Mouse (Mus musculus): ENCODE results near the gene Gm4894. TPM values are rescaled to one million over a fixed set of nuclear protein-coding genes. Genes with fewer than 3 reads are reported as not detected.

Gene Gm4894
- not detected for total RNA-seq (2023)

DNA sequence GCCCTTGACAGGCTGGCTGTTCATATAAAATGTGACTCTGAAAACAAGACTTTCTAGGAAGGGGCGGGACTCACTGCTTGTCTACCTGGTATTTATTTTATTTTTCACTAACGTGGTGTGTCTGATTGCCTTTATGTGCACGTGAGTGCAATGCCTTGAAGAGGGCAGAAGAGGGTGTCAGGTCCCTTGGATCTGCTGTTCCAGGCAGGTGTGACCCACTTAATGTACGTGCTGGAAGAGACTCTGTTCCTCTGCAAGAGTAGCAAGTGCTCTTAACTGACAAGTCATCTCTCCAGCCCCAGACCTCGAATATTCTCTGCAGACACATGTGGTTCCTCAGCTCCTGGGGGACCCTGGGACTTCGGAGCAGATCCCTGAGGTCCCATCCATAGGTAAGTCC, at the start of gene Gm4894:
TSS of gene Gm4894 (plus strand) at position 301 of the 400 bp plus-strand sequence.

Other genes starting within 250 kb of the Gm4894 start
- 46.2 TPM for gene Zw10, start 194.9 kb upstream of the Gm4894 start, total RNA-seq (2023)
- not detected for gene Tmprss5, start 169.3 kb upstream of the Gm4894 start, total RNA-seq (2023)
- gene Drd2, start 90.1 kb downstream of the Gm4894 start, total RNA-seq (2023) = not detected
- gene Ankk1, start 176.5 kb downstream of the Gm4894 start, total RNA-seq (2023) = not detected
- not detected for gene Ttc12, start 235.7 kb downstream of the Gm4894 start, total RNA-seq (2023)

Measured in CD4-positive naive resting alpha-beta T cell, adult 57 days (primary cell).